11 mouse cellular contexts compared by ENCODE assay signal in the genomic region with DNA sequence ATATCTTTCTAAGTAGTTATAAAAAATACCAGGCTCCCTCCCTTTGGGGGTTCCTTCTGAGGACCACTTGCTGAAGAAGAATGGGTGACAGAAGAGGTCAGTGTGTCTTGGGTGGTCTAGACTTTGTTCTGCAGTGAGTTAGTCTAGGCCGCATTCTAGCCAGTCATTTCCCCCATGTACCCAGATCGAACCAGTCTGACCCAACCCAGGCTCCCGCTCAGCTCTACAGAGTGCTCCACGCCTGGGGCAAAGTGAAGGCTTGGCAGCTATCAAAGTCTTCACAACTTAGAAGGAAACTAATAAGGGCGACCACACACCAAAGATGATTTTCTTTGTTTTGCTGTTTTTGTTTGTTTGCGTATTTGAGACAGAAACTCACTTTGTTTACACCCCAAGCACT.
DNase-seq lines count a peak whose midpoint lies in the region; ATAC-seq and TF ChIP-seq lines count a peak whose summit lies in the region.
"Had no signal": no experiment of that assay in that cellular context is flagged by ENCODE, and none has a peak within 500 bp of the region (broad histone marks: within the 10 kb centered on the region; RNA-seq: fewer than 3 reads in every experiment).

No protein-coding gene starts in this region.

- 0 out of 2 replicates have a peak, but pooled peaks have one; percentile 49 for ATAC-seq in hindbrain, embryonic 13.5 days (ENCODE audit: low FRiP score)
- ATAC-seq in hindbrain, postnatal 0 days, result no peak
- no peak for ATAC-seq in liver, embryonic 11.5 days (replicated peaks; ENCODE audit: low FRiP score)

- no peak overlapping the region for H3K27ac ChIP-seq in hindbrain, embryonic 13.5 days
- H3K27ac ChIP-seq in hindbrain, postnatal 0 days, result no peak overlapping the region
- peak overlapping the region; percentile 80 for H3K27ac ChIP-seq in CH12.LX (ENCODE audit: insufficient read depth, low read depth)
- H3K27ac ChIP-seq in liver, embryonic 11.5 days (ENCODE audit: low read depth, low read length), result peak overlapping the region; percentile 82

- in situ Hi-C loops in CH12.LX (cut with MboI; ENCODE audit: low pct_ligation_motif_present, low pct_unique_long_range_greater_than_20kb, low sequenced_read_pairs), result loop anchor here (10.0 kb wide), 1 partner anchor 96 kb away; a partner anchor contains a TSS

- 85% methylated on average over 6 of the region's 6 CpGs for WGBS in hindbrain, embryonic 13.5 days
- WGBS in hindbrain, postnatal 0 days, result 86% methylated on average over 6 of the region's 6 CpGs
- WGBS in liver, embryonic 11.5 days, result 79% methylated on average over 6 of the region's 6 CpGs

- no peak overlapping the region for H3K4me2 ChIP-seq in hindbrain, embryonic 13.5 days
- H3K4me2 ChIP-seq in hindbrain, postnatal 0 days (ENCODE audit: low read depth, low read length), result no peak overlapping the region
- peak overlapping the region; percentile 0; the same call in 1 of the 2 replicates for H3K4me2 ChIP-seq in CH12.LX (ENCODE audit: insufficient read depth, low read depth, poor library complexity, severe bottlenecking)
- H3K4me2 ChIP-seq in liver, embryonic 11.5 days, result peak overlapping the region; percentile 46

- no peaks in the 10 kb centered on the region for H3K9me3 ChIP-seq in hindbrain, embryonic 13.5 days
- H3K9me3 ChIP-seq in hindbrain, postnatal 0 days (ENCODE audit: low read length), result no peaks in the 10 kb centered on the region
- peaks cover 1% of the 10 kb centered on the region for H3K9me3 ChIP-seq in CH12.LX (replicated peaks; ENCODE audit: low read length)
- H3K9me3 ChIP-seq in liver, embryonic 11.5 days (ENCODE audit: control insufficient read depth, low read length), result no peaks in the 10 kb centered on the region
- H3K9me3 ChIP-seq: embryonic facial prominence, embryonic 13.5 days had no signal

- TF ChIP-seq CTCF in hindbrain, postnatal 0 days (IDR thresholded peaks at IDR 0.05; ENCODE audit: low read depth), result no peak
- no peak for TF ChIP-seq CTCF in CH12.LX (conservative IDR thresholded peaks at IDR 0.05 in 1 of 2, IDR thresholded peaks at IDR 0.05 in 1 of 2; ENCODE audit: low read depth in 2 of 2, low read length in 2 of 2)

- no peaks in the 10 kb centered on the region for H3K27me3 ChIP-seq in hindbrain, embryonic 13.5 days
- H3K27me3 ChIP-seq in hindbrain, postnatal 0 days (ENCODE audit: insufficient read depth, low read length), result no peaks in the 10 kb centered on the region
- no peaks in the 10 kb centered on the region for H3K27me3 ChIP-seq in CH12.LX (replicated peaks)
- H3K27me3 ChIP-seq in liver, embryonic 11.5 days (replicated peaks; ENCODE audit: control insufficient read depth, insufficient read depth, low read length), result no peaks in the 10 kb centered on the region
- H3K27me3 ChIP-seq: embryonic facial prominence, embryonic 13.5 days had no signal

- DNase-seq in hindbrain, postnatal 0 days (ENCODE audit: low spot score), result no peak
- DNase-seq in CH12.LX (ENCODE audit: extremely low read depth) (no peak), ES-CJ7 (ENCODE audit: low read depth, low spot score) (peak; percentile 87)
- DNase-seq in liver, embryonic 11.5 days (ENCODE audit: low spot score), result no peak
- no peak for DNase-seq in embryo, embryonic 10 days (ENCODE audit: low spot score)
- DNase-seq in cerebellum, postnatal 4 days (ENCODE audit: low spot score in 2 of 2), result no peak
- DNase-seq: cerebellum, adult 9-11 months; kidney, adult 11 months; right cerebral cortex, postnatal 25 days had no signal

- peaks cover 7% of the 10 kb centered on the region for H3K4me1 ChIP-seq in hindbrain, embryonic 13.5 days (replicated peaks)
- H3K4me1 ChIP-seq in hindbrain, postnatal 0 days (ENCODE audit: insufficient read depth, low read length), result no peaks in the 10 kb centered on the region
- H3K4me1 ChIP-seq in CH12.LX (ENCODE audit: control insufficient read depth in 1 of 2, insufficient read depth in 2 of 2), result peaks cover 32 to 68% of the 10 kb centered on the region in 2 experiments
- H3K4me1 ChIP-seq in liver, embryonic 11.5 days (replicated peaks; ENCODE audit: control insufficient read depth, insufficient read depth, low read length), result peaks cover 25% of the 10 kb centered on the region

- no peak for TF ChIP-seq POLR2A in CH12.LX (IDR thresholded peaks at IDR 0.05; ENCODE audit: low read depth, low read length)

- no peak for TF ChIP-seq EP300 in CH12.LX (IDR thresholded peaks at IDR 0.05; ENCODE audit: low read length)

- dilution Hi-C loops in CH12.LX (cut with MboI; ENCODE audit: extremely low pct_ligation_motif_present, extremely low pct_unique_long_range_greater_than_20kb, low sequenced_read_pairs), result no loop called here

- no peaks in the 10 kb centered on the region for H3K79me2 ChIP-seq in CH12.LX (replicated peaks; ENCODE audit: control insufficient read depth, extremely low read depth, insufficient read depth, poor library complexity, severe bottlenecking)

- H3K9ac ChIP-seq in hindbrain, embryonic 13.5 days, result no peak overlapping the region
- no peak overlapping the region for H3K9ac ChIP-seq in hindbrain, postnatal 0 days (replicated peaks; ENCODE audit: low read length)
- 0 out of 2 replicates have a peak overlapping the region, but pooled peaks have one; percentile 39 for H3K9ac ChIP-seq in CH12.LX (ENCODE audit: insufficient read depth, low read depth)
- no peak overlapping the region for H3K9ac ChIP-seq in liver, embryonic 11.5 days (ENCODE audit: low read depth, low read length)
- H3K9ac ChIP-seq: embryonic facial prominence, embryonic 13.5 days had no signal

- TF ChIP-seq RAD21 in CH12.LX (IDR thresholded peaks at IDR 0.05; ENCODE audit: low read depth, low read length), result no peak

- H3K36me3 ChIP-seq in hindbrain, embryonic 13.5 days, result no peaks in the 10 kb centered on the region
- no peaks in the 10 kb centered on the region for H3K36me3 ChIP-seq in hindbrain, postnatal 0 days (ENCODE audit: insufficient read depth, low read length)
- H3K36me3 ChIP-seq in CH12.LX (replicated peaks in 1 of 2; ENCODE audit: control insufficient read depth in 1 of 2, insufficient read depth in 1 of 2, low read length in 1 of 2), result no peaks in the 10 kb centered on the region
- H3K36me3 ChIP-seq in liver, embryonic 11.5 days (ENCODE audit: control insufficient read depth, insufficient read depth, low read length), result no peaks in the 10 kb centered on the region
- H3K36me3 ChIP-seq: embryonic facial prominence, embryonic 13.5 days had no signal

- no peak overlapping the region for H3K4me3 ChIP-seq in hindbrain, embryonic 13.5 days
- no peak overlapping the region for H3K4me3 ChIP-seq in hindbrain, postnatal 0 days (ENCODE audit: low read length)
- H3K4me3 ChIP-seq in CH12.LX (replicated peaks in 1 of 3; ENCODE audit: low read depth in 2 of 3, low read length in 2 of 3, poor library complexity in 1 of 3), result no peak overlapping the region
- H3K4me3 ChIP-seq in liver, embryonic 11.5 days (ENCODE audit: low read depth, low read length), result no peak overlapping the region
- H3K4me3 ChIP-seq: embryonic facial prominence, embryonic 13.5 days had no signal

TF ChIP-seq in CH12.LX, 34 proteins besides CTCF, POLR2A, EP300 and RAD21:
- no peak for TF ChIP-seq ELF1 (IDR thresholded peaks at IDR 0.05; ENCODE audit: low read depth, low read length)
- no peak for TF ChIP-seq RCOR1 (conservative IDR thresholded peaks at IDR 0.05; ENCODE audit: low read depth, low read length)
- TF ChIP-seq TBP (conservative IDR thresholded peaks at IDR 0.05; ENCODE audit: low read depth, low read length), result no peak
- TF ChIP-seq MYC (IDR thresholded peaks at IDR 0.05; ENCODE audit: low read depth, low read length), result no peak
- TF ChIP-seq MAFK (IDR thresholded peaks at IDR 0.05; ENCODE audit: insufficient replicate concordance, low read length), result no peak
- TF ChIP-seq USF1 (IDR thresholded peaks at IDR 0.05; ENCODE audit: low read depth, low read length), result no peak
- no peak for TF ChIP-seq ZKSCAN1 (IDR thresholded peaks at IDR 0.05; ENCODE audit: borderline replicate concordance, low read depth, low read length)
- no peak for TF ChIP-seq CHD1 (IDR thresholded peaks at IDR 0.05; ENCODE audit: low read depth, low read length)

Comparison
In these comparisons a context has a peak if more than half of its experiments do, and no peak if none do; other contexts are left out.
1. H3K27ac ChIP-seq: peak in CH12.LX (single experiment) and liver, embryonic 11.5 days (single experiment); none in hindbrain, embryonic 13.5 days (single experiment) and hindbrain, postnatal 0 days (single experiment).
2. H3K4me2 ChIP-seq: peak in CH12.LX (single experiment) and liver, embryonic 11.5 days (single experiment); none in hindbrain, embryonic 13.5 days (single experiment) and hindbrain, postnatal 0 days (single experiment).